Mouse (Mus musculus): ENCODE measurements around the gene Cntrob.
A peak's percentile ranks its signal among the peaks of the same experiment; 100 is the strongest.
"Not testable (repeated sequence)": the region's sequence is repeated elsewhere in the genome, so short reads cannot be mapped to it uniquely, and the experiment has no call there.

Gene Cntrob

GRCm38 (mm10) chr11:69340161-69341131 lies 16.9 kb upstream of the Cntrob start, which contains the start of gene Rnf227:
Gene Rnf227, plus strand, starts transcription at chr11:69340461.
- peak; percentile 87 for DNase-seq (ENCODE audit: low read depth, low spot score)

GRCm38 (mm10) chr11:69334796-69335195 lies 11.2 kb upstream of the Cntrob start:
- no peak for DNase-seq (ENCODE audit: low read depth, low spot score)

- peak; percentile 57 for DNase-seq (ENCODE audit: low read depth, low spot score)
These were observed 10.3 kb upstream of the Cntrob start for GRCm38 (mm10) chr11:69333922-69334321.

GRCm38 (mm10) chr11:69332713-69333253 lies 9.2 kb upstream of the Cntrob start:
- peak; percentile 41 for DNase-seq (ENCODE audit: low read depth, low spot score)

GRCm38 (mm10) chr11:69331929-69332405 lies 8.4 kb upstream of the Cntrob start:
- peak; percentile 80 for DNase-seq (ENCODE audit: low read depth, low spot score)

GRCm38 (mm10) chr11:69331152-69331551 lies 7.6 kb upstream of the Cntrob start:
- DNase-seq (ENCODE audit: low read depth, low spot score): no peak

- no peak for DNase-seq (ENCODE audit: low read depth, low spot score)
These were observed 4.9 kb upstream of the Cntrob start for GRCm38 (mm10) chr11:69328517-69328916.

- DNase-seq (ENCODE audit: low read depth, low spot score): no peak
These were observed 4.1 kb upstream of the Cntrob start for GRCm38 (mm10) chr11:69327648-69328047.

GRCm38 (mm10) chr11:69327157-69327442 lies 3.5 kb upstream of the Cntrob start:
- no peak for DNase-seq (ENCODE audit: low read depth, low spot score)

GRCm38 (mm10) chr11:69326408-69327156 lies 3.0 kb upstream of the Cntrob start:
- DNase-seq (ENCODE audit: low read depth, low spot score): no peak

- peak; percentile 94 for DNase-seq (ENCODE audit: low read depth, low spot score)
These were observed 2.2 kb upstream of the Cntrob start, which contains the start of gene Kcnab3 for GRCm38 (mm10) chr11:69325628-69326407. Gene Kcnab3, plus strand, starts transcription at chr11:69326258.

- no peak for DNase-seq (ENCODE audit: low read depth, low spot score)
These were observed 1.2 kb upstream of the Cntrob start for GRCm38 (mm10) chr11:69324749-69325148.

- DNase-seq (ENCODE audit: low read depth, low spot score): peak; percentile 59
These were observed 693 bp downstream of the Cntrob start for GRCm38 (mm10) chr11:69322693-69323471.

- DNase-seq (ENCODE audit: low read depth, low spot score): no peak
These were observed 1.6 kb downstream of the Cntrob start for GRCm38 (mm10) chr11:69322010-69322409.

- DNase-seq (ENCODE audit: low read depth, low spot score): no peak
These were observed 2.0 kb downstream of the Cntrob start for GRCm38 (mm10) chr11:69321580-69321979.

- not testable (repeated sequence) for DNase-seq (ENCODE audit: low read depth, low spot score)
These were observed 5.6 kb downstream of the Cntrob start for GRCm38 (mm10) chr11:69318000-69318399.

GRCm38 (mm10) chr11:69316361-69316760 lies 7.2 kb downstream of the Cntrob start:
- no peak for DNase-seq (ENCODE audit: low read depth, low spot score)

GRCm38 (mm10) chr11:69311266-69311665 lies 12.3 kb downstream of the Cntrob start:
- no peak for DNase-seq (ENCODE audit: low read depth, low spot score)

- no peak for DNase-seq (ENCODE audit: low read depth, low spot score)
These were observed 17.5 kb downstream of the Cntrob start for GRCm38 (mm10) chr11:69306039-69306438.

GRCm38 (mm10) chr11:69305291-69305690 lies 18.3 kb downstream of the Cntrob start:
- DNase-seq (ENCODE audit: low read depth, low spot score): peak; percentile 78

Data from A20 (cell line).